Mouse (Mus musculus) forebrain, embryonic 10.5 days (tissue): ENCODE measurements at regions not wholly inside any gene's neighbourhood (a gene's known extent, or its start where the extent isn't known, plus 50 kb on each side); places are given as distances from the start of the nearest gene placed in this dataset.

Experiments used
- DNase-seq: peaks from one replicate; pipeline ENCODE4 v3.0.0-alpha.2; 2017; ENCODE audit warnings: low spot score; ENCODE audit errors: extremely low spot score
- H3K27ac ChIP-seq: fragments of 300-500 bp; sonication (generic); 2 replicates; pipeline ENCODE4 v1.5.1; 2016; ENCODE audit warnings: mild to moderate bottlenecking
- H3K27me3 ChIP-seq: fragments of 300-500 bp; sonication (generic); 2 replicates; pipeline ENCODE4 v1.6.1; 2016; ENCODE audit warnings: mild to moderate bottlenecking; ENCODE audit not compliant: poor library complexity, severe bottlenecking
- H3K36me3 ChIP-seq: fragments of 300-500 bp; sonication (generic); replicated peaks from 2 replicates; pipeline ENCODE4 v1.6.1; 2016; ENCODE audit warnings: mild to moderate bottlenecking, moderate library complexity
- H3K4me1 ChIP-seq: fragments of 300-500 bp; sonication (generic); 2 replicates; pipeline ENCODE4 v1.6.1; 2016
- H3K4me3 ChIP-seq: fragments of 300-500 bp; sonication (generic); 2 replicates; pipeline ENCODE4 v1.5.1; 2016; ENCODE audit warnings: mild to moderate bottlenecking, moderate library complexity
- H3K9me3 ChIP-seq: fragments of 300-500 bp; sonication (generic); 2 replicates; pipeline ENCODE4 v1.6.1; 2016; ENCODE audit warnings: mild to moderate bottlenecking, moderate library complexity
- WGBS: fragments of 180-500 bp; shearing (Covaris S2); methylation state at CpG from one replicate; pipeline ENCODE4 v1.1.7; 2016; 5-methylcytosine and 5-hydroxymethylcytosine counted together

DNA sequence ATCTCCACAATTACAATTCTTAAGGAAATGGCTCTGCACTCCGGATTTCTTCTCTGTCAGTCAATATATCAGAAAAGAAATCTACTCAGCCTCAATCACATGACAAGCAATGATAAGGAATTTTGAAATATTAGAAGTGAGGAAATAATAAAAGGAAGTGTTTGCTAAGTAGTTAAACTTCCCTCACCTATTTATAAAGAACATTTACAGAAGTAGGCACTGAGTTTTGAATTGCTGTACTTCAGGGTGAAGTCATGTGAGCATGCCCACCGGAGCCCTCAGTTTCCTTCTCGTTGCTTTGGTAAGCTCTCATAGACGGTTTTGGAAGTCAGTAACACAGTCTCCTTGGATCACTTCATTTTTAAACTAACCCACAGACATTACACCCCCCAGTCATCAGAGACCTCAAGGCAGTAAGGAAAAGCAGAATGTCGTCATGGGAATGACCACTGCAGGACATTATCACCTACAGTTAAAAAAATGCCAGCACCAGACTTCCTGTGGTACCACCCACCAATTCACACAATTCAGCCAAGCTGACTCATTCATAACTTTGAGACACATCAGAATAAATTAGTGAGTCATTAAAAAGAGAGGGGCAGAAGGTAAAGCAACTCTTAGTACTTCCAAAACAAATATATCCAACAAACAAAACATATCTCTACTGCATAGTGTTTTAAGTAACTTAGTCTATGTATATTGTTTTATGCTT is 541.6 kb upstream of the Hsf2 start:
- no peaks in the 10 kb centered on the region for H3K9me3 ChIP-seq
- WGBS: 92% methylated on average over 5 of the region's 5 CpGs
- no peak overlapping the region for H3K4me3 ChIP-seq
- H3K36me3 ChIP-seq: no peaks in the 10 kb centered on the region
- DNase-seq: no peak
- H3K4me1 ChIP-seq: peaks cover 9% of the 10 kb centered on the region; the same call in 1 of the 2 replicates
- H3K27me3 ChIP-seq: no peaks in the 10 kb centered on the region
- H3K27ac ChIP-seq: no peak overlapping the region

DNA sequence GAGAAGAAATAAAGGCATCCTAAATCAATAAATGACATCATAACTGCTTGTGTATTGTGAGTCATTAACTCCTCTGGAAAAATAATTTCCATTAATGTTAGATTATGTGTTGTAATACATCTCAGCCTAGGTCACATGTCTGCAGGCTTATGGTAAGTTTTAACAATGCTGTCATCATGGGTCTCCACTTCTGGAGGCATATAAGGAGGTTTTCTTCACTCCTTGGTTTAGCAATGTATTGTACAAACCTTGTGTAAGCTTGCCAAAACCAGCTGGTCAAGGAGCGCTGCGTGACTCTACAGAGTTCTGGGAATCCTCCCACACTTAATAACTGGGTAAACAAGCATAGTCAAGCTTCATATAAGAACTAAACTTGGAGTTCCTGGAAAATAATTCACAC is 529.5 kb upstream of the Hsf2 start:
- H3K27me3 ChIP-seq: no peaks in the 10 kb centered on the region
- DNase-seq: no peak
- no peaks in the 10 kb centered on the region for H3K36me3 ChIP-seq
- H3K27ac ChIP-seq: no peak overlapping the region
- H3K9me3 ChIP-seq: no peaks in the 10 kb centered on the region
- 98% methylated on average over 2 of the region's 2 CpGs for WGBS
- H3K4me3 ChIP-seq: no peak overlapping the region
- H3K4me1 ChIP-seq: peaks cover 2% of the 10 kb centered on the region; the same call in 1 of the 2 replicates

DNA sequence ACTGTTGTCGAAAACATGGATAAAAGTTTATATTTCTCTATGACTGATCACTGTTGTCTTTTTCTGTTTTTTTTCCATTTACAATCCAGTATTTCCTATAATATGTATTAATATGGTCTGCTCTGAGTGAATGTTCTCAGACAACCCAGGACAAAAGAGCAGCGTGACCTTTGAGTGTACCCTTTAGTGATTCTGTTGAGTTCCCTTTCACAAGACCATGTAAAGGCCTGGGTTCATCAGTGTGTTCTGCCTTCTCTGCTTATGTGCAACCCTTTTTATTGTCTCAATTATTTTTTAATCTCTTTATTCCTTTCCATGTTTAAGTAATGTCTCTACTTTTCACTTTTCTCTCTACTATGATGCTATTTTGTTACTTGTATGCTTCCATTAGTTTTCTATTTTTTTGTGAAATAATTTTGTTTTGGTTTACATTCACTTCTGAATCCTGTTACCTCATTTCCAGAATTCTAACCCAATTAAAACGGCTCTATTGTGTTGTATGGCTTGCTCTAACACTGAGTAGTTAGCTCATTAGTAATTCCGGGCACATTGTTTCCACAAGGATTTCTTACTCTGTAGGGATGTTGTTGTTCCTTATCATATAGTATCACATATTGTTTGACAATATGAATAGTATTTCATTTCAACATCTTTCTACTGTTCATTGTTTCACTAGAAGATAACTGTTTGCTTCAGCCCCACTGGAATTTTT is 523.9 kb upstream of the Hsf2 start:
- WGBS: 73% methylated on average over 4 of the region's 4 CpGs

DNA sequence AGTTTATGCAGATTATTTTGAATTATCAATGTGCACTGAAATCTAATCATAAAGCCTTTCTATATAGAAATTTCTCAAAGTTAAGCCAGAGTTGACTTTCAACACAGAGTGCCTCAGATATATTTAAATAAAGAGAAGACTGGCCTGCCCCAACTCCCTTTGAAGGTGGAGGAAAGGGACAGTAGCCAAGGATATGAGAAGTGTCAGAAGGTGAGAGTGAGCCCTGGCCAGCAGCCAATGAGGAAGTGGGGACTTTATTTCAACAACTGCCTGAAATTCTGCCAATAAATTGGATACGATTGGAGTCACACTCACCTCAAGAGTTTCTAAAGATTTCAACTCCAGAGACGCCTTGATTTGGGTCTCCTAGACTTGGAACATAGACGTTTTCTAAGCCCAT is 523.0 kb upstream of the Hsf2 start:
- 86% methylated on average over 3 of the region's 3 CpGs for WGBS
- no peaks in the 10 kb centered on the region for H3K9me3 ChIP-seq
- no peak overlapping the region for H3K27ac ChIP-seq
- no peaks in the 10 kb centered on the region for H3K36me3 ChIP-seq
- H3K4me3 ChIP-seq: no peak overlapping the region
- no peak for DNase-seq
- H3K27me3 ChIP-seq: no peaks in the 10 kb centered on the region
- peaks cover 9% of the 10 kb centered on the region; the same call in 1 of the 2 replicates for H3K4me1 ChIP-seq

More for the DNA sequence above, 523.9 kb upstream of the Hsf2 start:
- H3K36me3 ChIP-seq: no peaks in the 10 kb centered on the region
- H3K4me3 ChIP-seq: no peak overlapping the region
- H3K4me1 ChIP-seq: peaks cover 9% of the 10 kb centered on the region; the same call in 1 of the 2 replicates
- no peaks in the 10 kb centered on the region for H3K9me3 ChIP-seq
- H3K27ac ChIP-seq: no peak overlapping the region
- H3K27me3 ChIP-seq: no peaks in the 10 kb centered on the region
- no peak for DNase-seq

DNA sequence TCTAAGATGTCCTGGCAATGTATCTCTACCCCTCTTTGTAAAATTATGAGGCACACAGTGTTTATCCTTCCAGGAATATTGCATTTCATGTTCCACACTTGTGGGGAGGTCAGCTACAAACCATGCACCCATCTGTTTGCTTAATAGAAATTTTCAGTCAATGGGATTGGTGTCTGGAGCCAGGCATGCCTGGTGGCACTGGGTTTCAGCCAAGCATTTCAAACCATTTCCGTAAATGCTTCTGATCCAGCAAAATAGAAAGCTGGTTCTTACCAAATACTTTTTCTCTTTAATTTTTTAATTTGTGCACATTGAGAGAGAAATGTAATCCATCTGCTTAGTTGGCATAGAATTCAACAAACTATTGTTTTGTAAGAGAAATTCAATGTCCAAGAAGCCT is 517.3 kb upstream of the Hsf2 start:
- Histone ChIP-seq H3K4me1 (no peaks in the 10 kb centered on the region), H3K4me3 (no peak overlapping the region), H3K36me3 (no peaks in the 10 kb centered on the region), H3K27ac (no peak overlapping the region), H3K9me3 (no peaks in the 10 kb centered on the region), H3K27me3 (no peaks in the 10 kb centered on the region)
- WGBS: 100% methylated on average over 1 of the region's 1 CpGs
- no peak for DNase-seq

DNA sequence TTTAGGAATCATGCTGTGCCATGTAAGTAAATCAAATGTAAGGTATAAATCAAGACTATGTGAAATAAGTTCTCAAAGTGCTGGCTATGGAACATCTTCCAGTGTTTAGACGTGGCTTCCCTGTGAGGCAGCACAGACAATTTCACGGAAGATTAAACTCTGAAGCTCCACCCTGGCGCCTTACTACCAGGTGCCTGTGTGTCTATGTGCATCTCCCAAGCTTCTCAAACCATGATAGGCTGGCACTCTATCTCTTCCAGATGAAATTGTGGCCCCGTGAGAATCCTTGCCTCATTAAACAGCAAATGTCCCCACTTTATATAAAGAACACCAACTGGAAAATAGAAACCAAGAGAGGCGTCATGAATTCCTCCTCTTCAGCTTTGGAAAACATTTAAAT is 511.4 kb upstream of the Hsf2 start:
- no peak for DNase-seq
- 84% methylated on average over 5 of the region's 5 CpGs for WGBS
- Histone ChIP-seq H3K9me3 (no peaks in the 10 kb centered on the region), H3K27me3 (no peaks in the 10 kb centered on the region), H3K27ac (no peak overlapping the region), H3K4me3 (no peak overlapping the region), H3K36me3 (no peaks in the 10 kb centered on the region), H3K4me1 (peaks cover 15% of the 10 kb centered on the region; the same call in 1 of the 2 replicates)

DNA sequence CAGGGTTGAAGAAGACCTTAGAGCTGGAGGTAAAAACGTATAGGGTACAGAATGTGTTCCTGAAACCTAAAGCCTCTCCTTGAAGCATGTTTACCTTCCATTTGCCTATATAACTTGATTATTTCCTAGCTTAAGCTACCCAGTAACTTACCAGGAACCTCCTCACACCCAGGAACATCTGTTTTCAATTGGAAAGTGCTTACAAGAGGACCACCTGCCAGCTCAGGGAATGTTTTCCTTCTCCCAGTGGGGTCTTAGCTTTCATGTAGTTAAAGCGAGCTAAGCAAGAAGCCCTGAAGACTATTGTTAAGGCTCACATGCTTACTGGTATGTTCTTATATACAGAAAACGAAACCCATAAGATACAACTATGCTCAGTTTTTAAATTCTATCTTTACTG is 506.6 kb upstream of the Hsf2 start:
- peaks cover 27% of the 10 kb centered on the region for H3K4me1 ChIP-seq
- H3K4me3 ChIP-seq: no peak overlapping the region
- H3K36me3 ChIP-seq: no peaks in the 10 kb centered on the region
- no peaks in the 10 kb centered on the region for H3K9me3 ChIP-seq
- H3K27ac ChIP-seq: no peak overlapping the region
- WGBS: 34% methylated on average over 3 of the region's 3 CpGs
- H3K27me3 ChIP-seq: no peaks in the 10 kb centered on the region
- no peak for DNase-seq

DNA sequence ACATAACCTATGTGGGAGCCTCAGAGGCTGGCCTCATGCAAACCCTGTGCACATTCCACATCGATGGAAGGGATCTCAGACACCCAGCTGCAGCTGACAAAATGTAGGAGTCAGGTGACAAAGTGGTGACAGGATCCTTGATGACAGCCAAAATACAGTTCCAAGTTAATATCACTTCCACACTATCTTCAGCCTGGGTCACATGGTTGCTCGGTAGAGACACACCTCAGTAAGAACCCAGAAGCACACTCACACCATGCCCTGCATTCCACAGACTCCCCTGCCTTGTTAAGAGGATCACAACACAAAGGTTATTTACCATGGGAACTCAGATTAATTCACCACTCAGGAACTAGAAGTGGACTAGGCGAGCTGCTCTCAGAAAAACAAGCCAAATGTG is 505.4 kb upstream of the Hsf2 start:
- Histone ChIP-seq H3K9me3 (no peaks in the 10 kb centered on the region), H3K4me3 (no peak overlapping the region), H3K27me3 (no peaks in the 10 kb centered on the region), H3K36me3 (no peaks in the 10 kb centered on the region), H3K27ac (no peak overlapping the region), H3K4me1 (peaks cover 27% of the 10 kb centered on the region)
- DNase-seq: no peak
- 65% methylated on average over 3 of the region's 3 CpGs for WGBS

DNA sequence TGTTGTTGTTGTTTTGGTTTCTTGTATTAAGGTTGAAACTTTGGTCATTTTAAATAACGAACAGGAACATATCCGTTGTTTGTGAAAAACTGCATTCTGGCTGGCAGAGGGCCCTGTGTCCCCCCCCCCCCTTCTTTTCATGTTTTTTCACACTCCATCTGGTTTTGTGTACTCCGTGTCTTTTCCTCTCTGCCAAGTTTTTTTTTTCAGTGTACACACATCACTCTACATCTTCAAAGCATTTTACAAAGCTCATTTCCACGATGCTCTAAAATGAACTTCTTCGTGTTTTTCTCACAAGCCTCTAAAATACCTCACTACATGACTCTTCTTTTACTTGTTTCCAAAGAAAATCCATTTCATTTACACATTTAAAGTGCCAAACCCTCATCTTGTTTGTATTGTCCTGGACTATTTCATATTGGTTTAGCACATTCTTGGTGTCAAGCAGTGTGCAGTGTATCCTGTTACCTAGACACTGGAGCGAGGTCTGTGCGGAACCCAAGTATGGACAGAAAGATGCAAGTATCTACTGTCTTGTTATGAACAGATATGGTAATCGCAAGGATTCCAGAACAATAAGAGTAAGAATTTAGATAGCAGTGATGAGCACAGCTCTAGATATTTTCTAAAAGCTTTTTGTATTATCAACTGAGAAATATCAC is 503.5 kb upstream of the Hsf2 start:
- Histone ChIP-seq H3K9me3 (no peaks in the 10 kb centered on the region), H3K4me3 (no peak overlapping the region), H3K27ac (no peak overlapping the region), H3K27me3 (no peaks in the 10 kb centered on the region), H3K4me1 (peaks cover 27% of the 10 kb centered on the region), H3K36me3 (no peaks in the 10 kb centered on the region)
- WGBS: 86% methylated on average over 8 of the region's 8 CpGs
- DNase-seq: no peak

DNA sequence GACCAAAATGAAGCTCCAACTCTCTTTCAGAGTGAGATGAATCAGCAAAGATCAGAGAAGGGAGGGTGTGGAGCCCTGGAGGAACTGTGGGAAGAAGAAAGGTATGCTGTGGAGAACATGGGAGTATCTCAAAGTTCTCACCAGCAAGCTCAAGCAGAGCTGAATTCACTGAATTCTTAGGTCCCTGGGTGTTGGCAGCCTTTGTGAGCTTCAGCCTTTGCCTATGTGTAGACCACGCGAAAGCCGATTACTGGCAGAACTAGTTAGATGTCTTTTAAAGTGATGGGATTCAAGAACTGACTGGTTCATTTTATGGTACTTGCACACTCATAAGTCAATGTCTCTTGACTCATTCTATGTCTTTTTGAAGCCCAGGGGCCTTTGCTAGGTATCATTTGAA is 491.2 kb upstream of the Hsf2 start:
- no peak for DNase-seq
- H3K4me1 ChIP-seq: peaks cover 5% of the 10 kb centered on the region
- WGBS: 87% methylated on average over 3 of the region's 3 CpGs
- no peaks in the 10 kb centered on the region for H3K36me3 ChIP-seq
- H3K27ac ChIP-seq: no peak overlapping the region
- no peak overlapping the region for H3K4me3 ChIP-seq
- no peaks in the 10 kb centered on the region for H3K27me3 ChIP-seq
- H3K9me3 ChIP-seq: no peaks in the 10 kb centered on the region

DNA sequence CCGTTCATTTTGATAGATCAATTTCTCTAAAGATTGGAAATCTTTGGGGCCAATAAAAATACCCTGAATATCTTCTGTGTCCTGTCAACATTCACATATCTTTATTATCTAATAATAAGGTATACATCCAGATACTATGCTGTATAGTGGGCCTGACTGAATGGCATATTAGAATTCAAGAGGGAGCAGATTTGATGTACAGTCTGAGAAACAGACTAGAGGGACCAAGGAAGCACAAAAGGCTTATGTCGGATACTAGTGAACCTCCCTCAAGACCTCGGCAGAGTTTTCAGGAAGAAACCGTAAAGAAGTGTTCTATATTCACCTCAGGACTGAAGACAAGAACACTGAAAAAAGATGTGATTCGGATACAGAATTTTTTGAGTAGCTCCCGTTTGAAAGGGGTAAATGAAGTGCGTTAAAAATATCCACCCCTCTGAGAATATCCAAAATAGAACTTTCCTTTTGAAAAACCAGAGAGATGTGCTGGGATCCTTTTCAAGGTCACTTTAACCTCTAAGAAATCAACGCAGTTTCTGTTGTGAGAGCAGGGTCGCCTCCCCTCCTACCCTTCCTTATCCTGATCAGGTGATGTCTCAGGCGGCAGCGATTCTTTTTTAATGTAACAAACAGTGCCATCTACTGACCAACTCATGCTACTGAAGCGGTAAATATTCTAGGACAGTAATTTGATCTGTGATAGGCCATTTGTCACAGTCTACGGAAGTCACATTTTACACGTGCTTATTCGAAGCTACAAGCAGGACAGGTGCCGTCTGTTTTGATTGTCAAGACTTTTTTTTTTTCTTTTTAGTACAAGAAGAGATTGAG is 485.1 kb upstream of the Hsf2 start:
- peak overlapping the region; percentile 44; the same call in 1 of the 2 replicates for H3K27ac ChIP-seq
- H3K4me3 ChIP-seq: no peak overlapping the region
- no peaks in the 10 kb centered on the region for H3K27me3 ChIP-seq
- DNase-seq: peak; percentile 41
- no peaks in the 10 kb centered on the region for H3K36me3 ChIP-seq
- H3K9me3 ChIP-seq: no peaks in the 10 kb centered on the region
- 29% methylated on average over 16 of the region's 16 CpGs for WGBS
- H3K4me1 ChIP-seq: peaks cover 5% of the 10 kb centered on the region

DNA sequence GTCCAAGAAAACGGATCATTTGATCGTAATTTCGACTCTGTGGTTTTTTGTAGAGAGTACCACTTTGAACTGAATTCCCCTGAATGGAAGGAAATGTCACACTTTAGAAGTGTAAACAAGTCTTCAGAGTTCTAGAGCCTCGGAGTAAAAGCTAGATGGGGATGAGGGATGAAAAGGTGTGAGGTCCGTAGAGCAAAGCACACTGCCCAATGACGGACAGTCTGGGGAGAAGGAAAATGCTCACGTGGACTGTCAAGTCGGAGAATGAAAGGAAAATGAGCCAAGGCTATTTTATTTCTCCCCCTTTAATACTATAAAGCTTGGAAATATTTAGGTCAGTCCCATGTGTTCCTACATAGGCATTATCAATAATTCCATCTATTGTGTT is 484.5 kb upstream of the Hsf2 start:
- 75% methylated on average over 8 of the region's 8 CpGs for WGBS
- Histone ChIP-seq H3K27me3 (no peaks in the 10 kb centered on the region), H3K27ac (no peak overlapping the region), H3K4me3 (no peak overlapping the region), H3K9me3 (no peaks in the 10 kb centered on the region), H3K4me1 (peaks cover 5% of the 10 kb centered on the region), H3K36me3 (no peaks in the 10 kb centered on the region)
- DNase-seq: no peak
